Mouse (Mus musculus): ENCODE data around the gene Neurod1.

Neurod1 gene

DNA sequence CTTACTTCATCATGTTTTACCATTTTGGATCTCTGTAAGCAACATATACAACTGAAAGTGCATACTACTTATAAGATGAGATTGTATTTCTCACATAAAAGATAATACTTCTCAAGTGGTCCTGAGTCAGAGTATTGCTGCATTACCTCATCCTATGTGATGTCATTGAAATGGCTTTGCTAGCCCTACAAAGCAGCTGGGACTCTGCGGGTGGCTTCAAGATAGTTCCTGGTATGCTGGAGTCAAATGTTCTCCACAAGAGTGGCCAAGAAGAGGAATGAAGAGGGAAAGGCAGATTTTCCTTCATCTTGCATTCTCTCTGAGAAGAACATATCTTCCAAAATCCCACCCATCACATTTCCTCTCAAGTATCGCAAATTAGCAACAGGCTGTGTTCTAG, 13.2 kb downstream of the Neurod1 start:
- no peak for DNase-seq (ENCODE audit: low spot score in 2 of 2)

DNA sequence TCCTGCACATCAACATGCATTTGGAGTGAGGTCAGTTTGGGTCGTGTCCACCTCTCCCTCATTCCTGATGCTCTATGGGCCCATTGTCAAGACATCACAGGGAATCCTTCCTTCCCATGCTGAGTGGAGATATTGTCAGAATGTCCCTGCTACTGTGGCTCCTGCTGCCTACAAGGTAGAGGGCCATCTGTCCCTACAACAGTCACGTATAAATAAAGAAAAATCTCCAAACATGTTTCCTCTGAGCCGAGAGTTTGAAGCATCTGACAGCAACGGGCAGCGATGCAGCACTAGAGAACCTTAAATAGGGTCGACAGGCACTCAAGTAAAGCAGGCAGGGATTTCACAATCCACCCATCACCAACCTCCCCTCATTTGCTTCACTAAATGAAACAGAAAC, 13.6 kb downstream of the Neurod1 start:
- DNase-seq (ENCODE audit: low spot score in 2 of 2), result no peak

DNA sequence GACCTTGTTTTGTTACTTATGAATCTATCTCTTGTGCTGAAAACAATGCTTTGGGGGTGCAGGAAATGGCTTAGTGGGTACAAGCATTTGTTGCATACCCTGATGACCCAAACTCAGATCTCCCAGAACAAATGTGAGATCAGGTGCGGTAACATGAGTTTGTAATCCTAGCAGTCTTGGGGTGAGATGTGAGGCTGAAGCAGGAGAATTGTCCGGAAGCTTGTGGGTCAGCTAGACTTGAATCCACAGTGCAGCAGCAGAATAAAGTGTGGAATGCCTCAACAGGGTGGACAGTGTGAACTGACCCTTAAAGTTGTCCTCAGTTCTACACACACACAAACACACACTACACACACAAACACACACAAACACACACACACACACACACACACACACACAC, 14.3 kb downstream of the Neurod1 start:
- DNase-seq (ENCODE audit: low spot score in 2 of 2), result no peak

GRCm38 (mm10) chr2:79430061-79430460, 26.5 kb downstream of the Neurod1 start:
- DNase-seq (ENCODE audit: low spot score in 2 of 2), result no peak

GRCm38 (mm10) chr2:79429650-79430049, 26.9 kb downstream of the Neurod1 start:
- DNase-seq (ENCODE audit: low spot score in 2 of 2), result no peak

GRCm38 (mm10) chr2:79429108-79429507, 27.4 kb downstream of the Neurod1 start:
- no peak for DNase-seq (ENCODE audit: low spot score in 2 of 2)

DNA sequence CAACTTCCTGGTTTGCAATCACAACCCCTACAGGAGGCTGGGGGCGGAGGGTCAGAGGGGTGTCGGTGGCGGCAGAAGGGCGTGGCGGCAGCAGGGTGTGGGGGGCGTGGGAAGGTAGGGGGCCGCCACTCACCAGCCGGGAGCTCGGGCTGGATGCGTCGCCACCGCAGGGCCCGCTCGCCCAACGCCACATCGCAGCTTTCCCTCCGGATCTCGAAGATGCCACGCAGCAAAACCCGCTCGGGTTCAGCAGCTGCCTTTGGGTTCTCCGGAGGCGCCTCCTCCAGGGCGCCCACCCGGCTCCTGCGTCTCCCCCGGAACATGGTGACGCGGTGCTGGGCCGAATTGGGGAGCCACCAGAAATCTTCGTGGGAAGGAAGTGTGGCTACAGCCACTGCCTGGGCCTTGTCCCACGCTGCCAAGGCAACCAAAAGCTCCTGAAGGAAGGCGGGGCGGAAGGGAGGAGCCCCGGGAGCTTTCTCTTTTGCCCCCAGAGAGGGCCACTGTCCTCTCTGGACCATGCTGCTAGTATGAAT, 27.9 kb downstream of the Neurod1 start:
- no peak for DNase-seq (ENCODE audit: low spot score in 2 of 2)

- DNase-seq (ENCODE audit: low spot score in 2 of 2), result no peak
Measured at GRCm38 (mm10) chr2:79428022-79428421, 28.5 kb downstream of the Neurod1 start.

- no peak for DNase-seq (ENCODE audit: low spot score in 2 of 2)
Measured at GRCm38 (mm10) chr2:79421696-79422095, 34.9 kb downstream of the Neurod1 start.

- no peak for DNase-seq (ENCODE audit: low spot score in 2 of 2)
Measured at GRCm38 (mm10) chr2:79414505-79414904, 42.0 kb downstream of the Neurod1 start.

- no peak for DNase-seq (ENCODE audit: low spot score in 2 of 2)
Measured at GRCm38 (mm10) chr2:79410903-79411255, 45.7 kb downstream of the Neurod1 start.

- DNase-seq (ENCODE audit: low spot score in 2 of 2), result no peak
Measured at GRCm38 (mm10) chr2:79410247-79410902, 46.2 kb downstream of the Neurod1 start.

DNA sequence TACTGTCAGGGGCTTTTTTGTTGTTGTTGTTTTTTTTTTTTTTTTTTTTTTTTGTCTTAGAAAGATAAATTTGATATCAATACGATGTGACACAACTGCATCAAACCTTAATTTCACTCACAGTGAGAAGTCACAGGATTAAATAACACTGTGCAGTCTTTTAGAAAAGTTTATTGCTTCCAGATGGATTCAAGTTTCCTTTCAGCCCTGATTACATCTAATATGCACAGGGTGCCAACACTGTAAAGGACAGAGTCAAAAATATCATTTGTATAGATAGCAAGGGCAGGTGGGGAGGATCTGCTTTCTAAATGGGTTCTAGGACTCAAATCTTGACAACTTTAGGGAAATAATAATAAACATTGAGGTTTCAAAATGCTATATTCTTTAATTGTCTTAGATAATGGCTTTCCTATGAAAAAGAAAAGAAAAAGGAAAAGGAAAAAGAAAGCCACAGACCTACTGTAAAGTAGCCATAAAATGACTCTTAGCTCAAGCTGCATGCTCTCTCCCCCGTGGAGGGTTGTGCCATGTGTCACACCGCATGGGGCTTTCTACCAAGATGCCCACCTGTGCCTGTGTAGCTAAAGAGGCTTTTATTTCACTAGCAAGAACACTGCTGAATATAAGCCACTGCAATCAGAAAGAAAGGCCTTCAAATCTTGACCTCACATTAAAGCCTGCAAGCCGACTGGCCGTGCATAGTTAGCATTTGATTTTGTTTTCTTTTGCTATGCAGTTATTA, 50.7 kb downstream of the Neurod1 start:
- DNase-seq (ENCODE audit: low spot score in 2 of 2), result no peak

All from spleen, postnatal 36 days (tissue).